Mouse (Mus musculus): Measurements from ENCODE around the gene Rbms3.

Rbms3 gene

GRCm38 (mm10) chr9:117187116-117188034, 442.3 kb downstream of the Rbms3 start:
- peak; percentile 23 for DNase-seq (ENCODE audit: low read depth, low spot score)

- DNase-seq (ENCODE audit: low read depth, low spot score), result no peak
Measured at GRCm38 (mm10) chr9:117180658-117181057, 449.1 kb downstream of the Rbms3 start.

- DNase-seq (ENCODE audit: low read depth, low spot score), result no peak
Measured at GRCm38 (mm10) chr9:117178366-117178765, 451.3 kb downstream of the Rbms3 start.

- DNase-seq (ENCODE audit: low read depth, low spot score), result no peak
Measured at GRCm38 (mm10) chr9:117172526-117172925, 457.2 kb downstream of the Rbms3 start.

- no peak for DNase-seq (ENCODE audit: low read depth, low spot score)
Measured at GRCm38 (mm10) chr9:117169196-117169595, 460.5 kb downstream of the Rbms3 start.

GRCm38 (mm10) chr9:117163143-117163542, 466.6 kb downstream of the Rbms3 start:
- DNase-seq (ENCODE audit: low read depth, low spot score), result peak; percentile 81

- no peak for DNase-seq (ENCODE audit: low read depth, low spot score)
Measured at GRCm38 (mm10) chr9:117161150-117161549, 468.6 kb downstream of the Rbms3 start.

- DNase-seq (ENCODE audit: low read depth, low spot score), result peak; percentile 47
Measured at GRCm38 (mm10) chr9:117156330-117156905, 473.3 kb downstream of the Rbms3 start.

- no peak for DNase-seq (ENCODE audit: low read depth, low spot score)
Measured at GRCm38 (mm10) chr9:117154590-117154989, 475.1 kb downstream of the Rbms3 start.

- DNase-seq (ENCODE audit: low read depth, low spot score), result peak; percentile 18
Measured at GRCm38 (mm10) chr9:117153686-117154274, 475.9 kb downstream of the Rbms3 start.

- no peak for DNase-seq (ENCODE audit: low read depth, low spot score)
Measured at GRCm38 (mm10) chr9:117151951-117152350, 477.8 kb downstream of the Rbms3 start.

GRCm38 (mm10) chr9:117144057-117144723, 485.5 kb downstream of the Rbms3 start:
- DNase-seq (ENCODE audit: low read depth, low spot score), result no peak

- DNase-seq (ENCODE audit: low read depth, low spot score), result no peak
Measured at GRCm38 (mm10) chr9:117139971-117140370, 489.7 kb downstream of the Rbms3 start.

- no peak for DNase-seq (ENCODE audit: low read depth, low spot score)
Measured at GRCm38 (mm10) chr9:117136410-117136809, 493.3 kb downstream of the Rbms3 start.

- DNase-seq (ENCODE audit: low read depth, low spot score), result no peak
Measured at GRCm38 (mm10) chr9:117134043-117134442, 495.7 kb downstream of the Rbms3 start.

- DNase-seq (ENCODE audit: low read depth, low spot score), result no peak
Measured at GRCm38 (mm10) chr9:117126816-117127215, 502.9 kb downstream of the Rbms3 start.

- no peak for DNase-seq (ENCODE audit: low read depth, low spot score)
Measured at GRCm38 (mm10) chr9:117125844-117126243, 503.9 kb downstream of the Rbms3 start.

- DNase-seq (ENCODE audit: low read depth, low spot score), result no peak
Measured at GRCm38 (mm10) chr9:117121572-117121971, 508.1 kb downstream of the Rbms3 start.

- no peak for DNase-seq (ENCODE audit: low read depth, low spot score)
Measured at GRCm38 (mm10) chr9:117117181-117117729, 512.5 kb downstream of the Rbms3 start.

GRCm38 (mm10) chr9:117115609-117116008, 514.1 kb downstream of the Rbms3 start:
- DNase-seq (ENCODE audit: low read depth, low spot score), result no peak

- DNase-seq (ENCODE audit: low read depth, low spot score), result no peak
Measured at GRCm38 (mm10) chr9:117113592-117113991, 516.1 kb downstream of the Rbms3 start.

- DNase-seq (ENCODE audit: low read depth, low spot score), result no peak
Measured at GRCm38 (mm10) chr9:117107926-117108325, 521.8 kb downstream of the Rbms3 start.
